Mouse (Mus musculus): ENCODE results near the gene Ehbp1. TPM values are rescaled to one million over a fixed set of nuclear protein-coding genes. Genes with fewer than 3 reads are reported as not detected.
A peak's percentile ranks its signal among the peaks of the same experiment; 100 is the strongest.

The Ehbp1 gene
- polyA plus RNA-seq, 1 experiment from 2014 or later = 12.0 TPM

DNA sequence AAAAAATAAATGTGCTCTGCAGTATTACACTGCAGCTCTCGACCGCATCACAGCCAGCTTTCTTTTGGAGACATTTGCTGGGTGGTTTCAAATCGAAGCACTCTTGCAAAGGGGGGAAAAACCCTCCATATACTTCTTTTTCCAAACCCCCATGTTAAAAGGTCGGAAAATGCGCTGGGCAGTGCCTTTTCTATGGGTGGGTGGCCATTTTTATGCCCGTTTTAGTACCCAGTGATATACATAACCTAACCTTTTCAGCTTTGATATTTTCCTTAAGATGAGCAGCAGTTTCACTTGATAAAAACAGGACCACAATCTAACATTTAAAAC is 334.3 kb downstream of the Ehbp1 start:
- peaks cover 36% of the 10 kb centered on the region for H3K27me3 ChIP-seq (ENCODE audit: control insufficient read depth, insufficient read depth, low read length)
- DNase-seq (ENCODE audit: low spot score) (no peak), ATAC-seq (replicated peaks; ENCODE audit: insufficient number of reproducible peaks, low FRiP score, low TSS enrichment, low read depth) (no peak)
- 1% methylated on average over 6 of the region's 6 CpGs for WGBS
- no peak overlapping the region for H3K27ac ChIP-seq (replicated peaks; ENCODE audit: low read depth, low read length)
- no peaks in the 10 kb centered on the region for H3K9me3 ChIP-seq (replicated peaks; ENCODE audit: control insufficient read depth, low read length)
- H3K9ac ChIP-seq (replicated peaks; ENCODE audit: low read length) = no peak overlapping the region
- H3K4me3 ChIP-seq (ENCODE audit: low read depth, low read length) = no peak overlapping the region
- H3K36me3 ChIP-seq (replicated peaks; ENCODE audit: control insufficient read depth, insufficient read depth, low read depth, low read length) = no peaks in the 10 kb centered on the region
- H3K4me2 ChIP-seq (ENCODE audit: low read depth, low read length) = no peak overlapping the region; the same call in 1 of the 2 replicates
- peaks cover 3% of the 10 kb centered on the region; the same call in 1 of the 2 replicates for H3K4me1 ChIP-seq (ENCODE audit: control insufficient read depth, insufficient read depth, low read length)

DNA sequence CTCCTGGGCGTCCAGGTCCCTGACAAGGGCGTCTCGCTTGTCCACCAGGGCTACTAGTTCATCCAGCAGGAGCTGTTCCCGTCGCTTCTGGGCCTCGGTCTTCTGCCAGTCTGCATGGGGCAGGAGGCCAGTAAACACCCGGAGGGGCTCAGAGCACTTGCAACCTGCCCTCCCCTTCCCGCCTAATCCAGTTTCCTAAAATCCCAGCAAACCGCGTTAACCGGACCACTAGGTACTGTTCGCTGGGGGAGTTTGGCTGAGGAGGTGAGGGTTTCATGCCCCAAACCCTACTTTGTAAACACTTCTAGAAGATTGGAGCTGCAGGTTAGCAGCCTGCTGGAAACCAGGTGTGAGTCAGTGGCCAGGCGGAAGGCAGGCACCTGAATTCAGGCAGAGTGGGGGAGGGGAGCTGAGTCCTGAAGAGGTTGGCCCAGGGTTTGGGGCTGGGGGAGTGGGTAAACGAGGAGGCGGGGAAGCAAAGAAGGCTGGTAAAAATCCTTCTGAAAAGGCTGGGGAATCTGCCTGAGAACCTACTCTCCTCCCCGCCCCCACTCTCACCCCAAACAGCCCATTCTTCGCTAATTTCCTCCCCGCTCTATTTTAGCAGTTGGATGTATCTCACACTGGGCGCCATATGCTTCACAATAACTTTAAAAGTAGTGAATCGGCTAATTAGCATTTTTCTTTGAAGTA is 334.9 kb downstream of the Ehbp1 start:
- H3K27me3 ChIP-seq (ENCODE audit: control insufficient read depth, insufficient read depth, low read length) = peaks cover 36% of the 10 kb centered on the region
- peak; percentile 56 for DNase-seq (ENCODE audit: low spot score)
- no peak for ATAC-seq (replicated peaks; ENCODE audit: insufficient number of reproducible peaks, low FRiP score, low TSS enrichment, low read depth)
- H3K9me3 ChIP-seq (replicated peaks; ENCODE audit: control insufficient read depth, low read length) = no peaks in the 10 kb centered on the region
- under 1% methylated on average over 20 of the region's 20 CpGs for WGBS
- peaks cover 3% of the 10 kb centered on the region; the same call in 1 of the 2 replicates for H3K4me1 ChIP-seq (ENCODE audit: control insufficient read depth, insufficient read depth, low read length)
- H3K4me3 ChIP-seq (ENCODE audit: low read depth, low read length) = peak overlapping the region; percentile 1; the same call in 1 of the 2 replicates
- no peaks in the 10 kb centered on the region for H3K36me3 ChIP-seq (replicated peaks; ENCODE audit: control insufficient read depth, insufficient read depth, low read depth, low read length)
- H3K4me2 ChIP-seq (ENCODE audit: low read depth, low read length) = peak overlapping the region; percentile 22
- peak overlapping the region; percentile 43; the same call in 1 of the 2 replicates for H3K9ac ChIP-seq (replicated peaks; ENCODE audit: low read length)
- H3K27ac ChIP-seq (replicated peaks; ENCODE audit: low read depth, low read length) = no peak overlapping the region

- ATAC-seq (replicated peaks; ENCODE audit: insufficient number of reproducible peaks, low FRiP score, low TSS enrichment, low read depth) (no peak), DNase-seq (ENCODE audit: low spot score) (no peak)
- no peaks in the 10 kb centered on the region for H3K36me3 ChIP-seq (replicated peaks; ENCODE audit: control insufficient read depth, insufficient read depth, low read depth, low read length)
- H3K27ac ChIP-seq (replicated peaks; ENCODE audit: low read depth, low read length) = no peak overlapping the region
- peaks cover 41% of the 10 kb centered on the region for H3K27me3 ChIP-seq (ENCODE audit: control insufficient read depth, insufficient read depth, low read length)
- H3K9me3 ChIP-seq (replicated peaks; ENCODE audit: control insufficient read depth, low read length) = no peaks in the 10 kb centered on the region
- H3K9ac ChIP-seq (replicated peaks; ENCODE audit: low read length) = peak overlapping the region; percentile 43; the same call in 1 of the 2 replicates
- peaks cover 3% of the 10 kb centered on the region; the same call in 1 of the 2 replicates for H3K4me1 ChIP-seq (ENCODE audit: control insufficient read depth, insufficient read depth, low read length)
- peak overlapping the region; percentile 1; the same call in 1 of the 2 replicates for H3K4me3 ChIP-seq (ENCODE audit: low read depth, low read length)
- no peak overlapping the region for H3K4me2 ChIP-seq (ENCODE audit: low read depth, low read length)
- WGBS = 7% methylated on average over 12 of the region's 12 CpGs
Measured at GRCm38 (mm10) chr11:22006471-22007087, 335.5 kb downstream of the Ehbp1 start.

GRCm38 (mm10) chr11:22005281-22005870 is 336.7 kb downstream of the Ehbp1 start:
- Histone ChIP-seq H3K27me3 (ENCODE audit: control insufficient read depth, insufficient read depth, low read length) (peaks cover 50% of the 10 kb centered on the region), H3K9ac (replicated peaks; ENCODE audit: low read length) (no peak overlapping the region), H3K4me2 (ENCODE audit: low read depth, low read length) (no peak overlapping the region), H3K4me1 (ENCODE audit: control insufficient read depth, insufficient read depth, low read length) (peaks cover 3% of the 10 kb centered on the region; the same call in 1 of the 2 replicates), H3K27ac (replicated peaks; ENCODE audit: low read depth, low read length) (no peak overlapping the region), H3K36me3 (replicated peaks; ENCODE audit: control insufficient read depth, insufficient read depth, low read depth, low read length) (no peaks in the 10 kb centered on the region), H3K4me3 (ENCODE audit: low read depth, low read length) (no peak overlapping the region), H3K9me3 (replicated peaks; ENCODE audit: control insufficient read depth, low read length) (no peaks in the 10 kb centered on the region)
- ATAC-seq (replicated peaks; ENCODE audit: insufficient number of reproducible peaks, low FRiP score, low TSS enrichment, low read depth) (no peak), DNase-seq (ENCODE audit: low spot score) (peak; percentile 29)
- WGBS = 3% methylated on average over 9 of the region's 9 CpGs

DNA sequence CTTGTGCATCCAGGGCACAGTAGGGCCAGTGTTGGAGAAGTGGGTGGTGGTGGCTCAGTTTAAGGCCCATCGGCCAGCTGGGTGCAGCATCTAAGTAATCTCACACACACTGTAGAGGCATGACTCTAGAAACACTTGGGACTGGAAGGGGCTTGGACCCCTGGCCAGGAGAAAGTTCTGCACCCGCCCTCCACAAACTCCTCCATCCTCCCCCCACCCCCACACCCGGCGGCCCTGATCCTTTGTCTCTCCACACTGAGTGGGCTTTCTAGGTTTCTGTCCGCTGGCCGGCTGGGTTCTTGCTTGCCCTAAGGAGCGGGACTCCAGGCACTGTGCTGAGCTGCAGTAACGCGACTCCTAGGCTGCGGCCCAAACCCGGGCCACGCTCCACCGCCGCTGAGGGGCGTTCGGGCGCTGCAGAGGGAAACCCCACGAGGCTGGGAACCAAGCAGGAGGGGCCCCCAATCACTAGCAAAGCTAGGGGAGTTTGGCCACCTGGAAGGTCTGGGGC is 337.7 kb downstream of the Ehbp1 start:
- Histone ChIP-seq H3K27me3 (ENCODE audit: control insufficient read depth, insufficient read depth, low read length) (peaks cover 54% of the 10 kb centered on the region), H3K4me2 (ENCODE audit: low read depth, low read length) (peak overlapping the region; percentile 11; the same call in 1 of the 2 replicates), H3K27ac (replicated peaks; ENCODE audit: low read depth, low read length) (peak overlapping the region; percentile 8; the same call in 1 of the 2 replicates), H3K4me1 (ENCODE audit: control insufficient read depth, insufficient read depth, low read length) (peaks cover 3% of the 10 kb centered on the region; the same call in 1 of the 2 replicates), H3K9ac (replicated peaks; ENCODE audit: low read length) (no peak overlapping the region), H3K4me3 (ENCODE audit: low read depth, low read length) (no peak overlapping the region), H3K9me3 (replicated peaks; ENCODE audit: control insufficient read depth, low read length) (no peaks in the 10 kb centered on the region), H3K36me3 (replicated peaks; ENCODE audit: control insufficient read depth, insufficient read depth, low read depth, low read length) (no peaks in the 10 kb centered on the region)
- DNase-seq (ENCODE audit: low spot score) (peak; percentile 61), ATAC-seq (replicated peaks; ENCODE audit: insufficient number of reproducible peaks, low FRiP score, low TSS enrichment, low read depth) (peak; percentile 26; the same call in 1 of the 2 replicates)
- WGBS = under 1% methylated on average over 18 of the region's 18 CpGs

GRCm38 (mm10) chr11:22003341-22003981 is 338.6 kb downstream of the Ehbp1 start:
- Histone ChIP-seq H3K4me2 (ENCODE audit: low read depth, low read length) (peak overlapping the region; percentile 35; the same call in 1 of the 2 replicates), H3K27me3 (ENCODE audit: control insufficient read depth, insufficient read depth, low read length) (peaks cover 64% of the 10 kb centered on the region), H3K36me3 (replicated peaks; ENCODE audit: control insufficient read depth, insufficient read depth, low read depth, low read length) (no peaks in the 10 kb centered on the region), H3K9me3 (replicated peaks; ENCODE audit: control insufficient read depth, low read length) (no peaks in the 10 kb centered on the region), H3K4me3 (ENCODE audit: low read depth, low read length) (peak overlapping the region; percentile 7; the same call in 1 of the 2 replicates), H3K9ac (replicated peaks; ENCODE audit: low read length) (peak overlapping the region; percentile 48), H3K27ac (replicated peaks; ENCODE audit: low read depth, low read length) (no peak overlapping the region), H3K4me1 (ENCODE audit: control insufficient read depth, insufficient read depth, low read length) (peaks cover 3% of the 10 kb centered on the region; the same call in 1 of the 2 replicates)
- under 1% methylated on average over 31 of the region's 31 CpGs for WGBS
- no peak for ATAC-seq (replicated peaks; ENCODE audit: insufficient number of reproducible peaks, low FRiP score, low TSS enrichment, low read depth)
- DNase-seq (ENCODE audit: low spot score) = peak; percentile 43

GRCm38 (mm10) chr11:22002783-22003340 is 339.2 kb downstream of the Ehbp1 start, which contains the start of gene Otx1:
TSS of gene Otx1 (minus strand) at chr11:22002897.
- Histone ChIP-seq H3K9me3 (replicated peaks; ENCODE audit: control insufficient read depth, low read length) (no peaks in the 10 kb centered on the region), H3K9ac (replicated peaks; ENCODE audit: low read length) (peak within 1 kb of the TSS; percentile 60), H3K4me1 (ENCODE audit: control insufficient read depth, insufficient read depth, low read length) (peaks cover 3% of the 10 kb centered on the region), H3K27ac (replicated peaks; ENCODE audit: low read depth, low read length) (peak within 1 kb of the TSS; percentile 56), H3K27me3 (ENCODE audit: control insufficient read depth, insufficient read depth, low read length) (peaks cover 65% of the 10 kb centered on the region), H3K36me3 (replicated peaks; ENCODE audit: control insufficient read depth, insufficient read depth, low read depth, low read length) (no peaks in the 10 kb centered on the region), H3K4me3 (ENCODE audit: low read depth, low read length) (peak within 1 kb of the TSS; percentile 59), H3K4me2 (ENCODE audit: low read depth, low read length) (peak within 1 kb of the TSS; percentile 92)
- under 1% methylated on average over 34 of the region's 34 CpGs for WGBS
- ATAC-seq (replicated peaks; ENCODE audit: insufficient number of reproducible peaks, low FRiP score, low TSS enrichment, low read depth) (no peak), DNase-seq (ENCODE audit: low spot score) (peak; percentile 61)

Data from embryonic facial prominence, embryonic 11.5 days (tissue).